Mouse (Mus musculus): ENCODE measurements at regions not wholly inside any gene's neighbourhood (a gene's known extent, or its start where the extent isn't known, plus 50 kb on each side); places are given as distances from the start of the nearest gene placed in this dataset.

- Histone ChIP-seq H3K36me3 (ENCODE audit: control insufficient read depth, insufficient read depth, low read length) (no peaks in the 10 kb centered on the region), H3K27ac (ENCODE audit: low read depth, low read length) (no peak overlapping the region), H3K27me3 (ENCODE audit: control insufficient read depth, insufficient read depth, low read length) (no peaks in the 10 kb centered on the region; the same call in 1 of the 2 replicates), H3K9ac (ENCODE audit: low read depth, low read length) (no peak overlapping the region), H3K4me2 (replicated peaks; ENCODE audit: low read depth, low read length) (no peak overlapping the region), H3K4me3 (ENCODE audit: low read depth, low read length) (no peak overlapping the region), H3K9me3 (ENCODE audit: control insufficient read depth, low read length) (no peaks in the 10 kb centered on the region), H3K4me1 (replicated peaks; ENCODE audit: control insufficient read depth, insufficient read depth, low read length) (no peaks in the 10 kb centered on the region)
- 55% methylated on average over 5 of the region's 5 CpGs for WGBS
- no peak for ATAC-seq (ENCODE audit: low FRiP score)
- no peak for DNase-seq (ENCODE audit: low spot score)
Observed at GRCm38 (mm10) chr4:99348674-99349073, 53.0 kb downstream of the Gm12689 start.

- WGBS: 54% methylated on average over 8 of the region's 8 CpGs
- no peak overlapping the region for H3K4me2 ChIP-seq (replicated peaks; ENCODE audit: low read depth, low read length)
- no peaks in the 10 kb centered on the region for H3K4me1 ChIP-seq (replicated peaks; ENCODE audit: control insufficient read depth, insufficient read depth, low read length)
- H3K36me3 ChIP-seq (ENCODE audit: control insufficient read depth, insufficient read depth, low read length): no peaks in the 10 kb centered on the region
- no peak overlapping the region for H3K27ac ChIP-seq (ENCODE audit: low read depth, low read length)
- no peaks in the 10 kb centered on the region for H3K27me3 ChIP-seq (ENCODE audit: control insufficient read depth, insufficient read depth, low read length)
- H3K9me3 ChIP-seq (ENCODE audit: control insufficient read depth, low read length): no peaks in the 10 kb centered on the region
- H3K4me3 ChIP-seq (ENCODE audit: low read depth, low read length): no peak overlapping the region
- ATAC-seq (ENCODE audit: low FRiP score) (0 out of 2 replicates have a peak, but pooled peaks have one; percentile 10), DNase-seq (ENCODE audit: low spot score) (no peak)
- H3K9ac ChIP-seq (ENCODE audit: low read depth, low read length): no peak overlapping the region
Observed at GRCm38 (mm10) chr4:99353122-99353774, 57.5 kb downstream of the Gm12689 start.

- DNase-seq (ENCODE audit: low spot score) (no peak), ATAC-seq (ENCODE audit: low FRiP score) (0 out of 2 replicates have a peak, but pooled peaks have one; percentile 4)
Observed at GRCm38 (mm10) chr4:99354241-99354640, 58.5 kb downstream of the Gm12689 start.

GRCm38 (mm10) chr4:99354835-99355234 lies 59.1 kb downstream of the Gm12689 start:
- Histone ChIP-seq H3K9ac (ENCODE audit: low read depth, low read length) (no peak overlapping the region), H3K4me2 (replicated peaks; ENCODE audit: low read depth, low read length) (no peak overlapping the region), H3K27me3 (ENCODE audit: control insufficient read depth, insufficient read depth, low read length) (no peaks in the 10 kb centered on the region), H3K4me1 (replicated peaks; ENCODE audit: control insufficient read depth, insufficient read depth, low read length) (no peaks in the 10 kb centered on the region), H3K27ac (ENCODE audit: low read depth, low read length) (no peak overlapping the region), H3K36me3 (ENCODE audit: control insufficient read depth, insufficient read depth, low read length) (no peaks in the 10 kb centered on the region), H3K9me3 (ENCODE audit: control insufficient read depth, low read length) (no peaks in the 10 kb centered on the region), H3K4me3 (ENCODE audit: low read depth, low read length) (no peak overlapping the region)
- WGBS: 52% methylated on average over 9 of the region's 9 CpGs
- DNase-seq (ENCODE audit: low spot score) (no peak), ATAC-seq (ENCODE audit: low FRiP score) (no peak)

More at GRCm38 (mm10) chr4:99354241-99354640, 58.5 kb downstream of the Gm12689 start:
- Histone ChIP-seq H3K4me1 (replicated peaks; ENCODE audit: control insufficient read depth, insufficient read depth, low read length) (no peaks in the 10 kb centered on the region), H3K4me2 (replicated peaks; ENCODE audit: low read depth, low read length) (no peak overlapping the region), H3K9me3 (ENCODE audit: control insufficient read depth, low read length) (no peaks in the 10 kb centered on the region), H3K4me3 (ENCODE audit: low read depth, low read length) (no peak overlapping the region), H3K36me3 (ENCODE audit: control insufficient read depth, insufficient read depth, low read length) (no peaks in the 10 kb centered on the region), H3K27ac (ENCODE audit: low read depth, low read length) (no peak overlapping the region), H3K9ac (ENCODE audit: low read depth, low read length) (no peak overlapping the region), H3K27me3 (ENCODE audit: control insufficient read depth, insufficient read depth, low read length) (no peaks in the 10 kb centered on the region)
- WGBS: 61% methylated on average over 14 of the region's 17 CpGs

- WGBS: 92% methylated on average over 9 of the region's 9 CpGs
- ATAC-seq (ENCODE audit: low FRiP score): no peak
Observed at GRCm38 (mm10) chr4:99368036-99368435, 72.3 kb downstream of the Gm12689 start.

GRCm38 (mm10) chr4:99371162-99371561 lies 75.5 kb downstream of the Gm12689 start:
- H3K36me3 ChIP-seq (ENCODE audit: control insufficient read depth, insufficient read depth, low read length): no peaks in the 10 kb centered on the region
- no peaks in the 10 kb centered on the region for H3K27me3 ChIP-seq (ENCODE audit: control insufficient read depth, insufficient read depth, low read length)
- no peak overlapping the region for H3K4me2 ChIP-seq (replicated peaks; ENCODE audit: low read depth, low read length)
- no peak overlapping the region for H3K4me3 ChIP-seq (ENCODE audit: low read depth, low read length)
- ATAC-seq (ENCODE audit: low FRiP score) (no peak), DNase-seq (ENCODE audit: low spot score) (no peak)
- H3K9ac ChIP-seq (ENCODE audit: low read depth, low read length): no peak overlapping the region
- no peaks in the 10 kb centered on the region for H3K4me1 ChIP-seq (replicated peaks; ENCODE audit: control insufficient read depth, insufficient read depth, low read length)
- H3K9me3 ChIP-seq (ENCODE audit: control insufficient read depth, low read length): no peaks in the 10 kb centered on the region
- no peak overlapping the region for H3K27ac ChIP-seq (ENCODE audit: low read depth, low read length)
- 90% methylated on average over 5 of the region's 5 CpGs for WGBS

More at GRCm38 (mm10) chr4:99368036-99368435, 72.3 kb downstream of the Gm12689 start:
- H3K9ac ChIP-seq (ENCODE audit: low read depth, low read length): no peak overlapping the region
- H3K36me3 ChIP-seq (ENCODE audit: control insufficient read depth, insufficient read depth, low read length): no peaks in the 10 kb centered on the region
- no peak overlapping the region for H3K4me3 ChIP-seq (ENCODE audit: low read depth, low read length)
- no peaks in the 10 kb centered on the region for H3K4me1 ChIP-seq (replicated peaks; ENCODE audit: control insufficient read depth, insufficient read depth, low read length)
- H3K4me2 ChIP-seq (replicated peaks; ENCODE audit: low read depth, low read length): no peak overlapping the region
- H3K27ac ChIP-seq (ENCODE audit: low read depth, low read length): no peak overlapping the region
- no peaks in the 10 kb centered on the region for H3K27me3 ChIP-seq (ENCODE audit: control insufficient read depth, insufficient read depth, low read length)
- no peak for DNase-seq (ENCODE audit: low spot score)
- H3K9me3 ChIP-seq (ENCODE audit: control insufficient read depth, low read length): no peaks in the 10 kb centered on the region

GRCm38 (mm10) chr4:99376171-99376570 lies 80.5 kb downstream of the Gm12689 start:
- 21% methylated on average over 1 of the region's 1 CpGs for WGBS
- Histone ChIP-seq H3K9me3 (ENCODE audit: control insufficient read depth, low read length) (no peaks in the 10 kb centered on the region), H3K4me3 (ENCODE audit: low read depth, low read length) (no peak overlapping the region), H3K27me3 (ENCODE audit: control insufficient read depth, insufficient read depth, low read length) (peaks cover 9% of the 10 kb centered on the region), H3K9ac (ENCODE audit: low read depth, low read length) (no peak overlapping the region), H3K4me2 (replicated peaks; ENCODE audit: low read depth, low read length) (no peak overlapping the region), H3K4me1 (replicated peaks; ENCODE audit: control insufficient read depth, insufficient read depth, low read length) (peaks cover 2% of the 10 kb centered on the region; the same call in 1 of the 2 replicates), H3K27ac (ENCODE audit: low read depth, low read length) (no peak overlapping the region), H3K36me3 (ENCODE audit: control insufficient read depth, insufficient read depth, low read length) (no peaks in the 10 kb centered on the region)
- DNase-seq (ENCODE audit: low spot score) (no peak), ATAC-seq (ENCODE audit: low FRiP score) (no peak)

- H3K36me3 ChIP-seq (ENCODE audit: control insufficient read depth, insufficient read depth, low read length): no peaks in the 10 kb centered on the region
- no peak overlapping the region for H3K9ac ChIP-seq (ENCODE audit: low read depth, low read length)
- no peak overlapping the region for H3K27ac ChIP-seq (ENCODE audit: low read depth, low read length)
- peaks cover 10% of the 10 kb centered on the region for H3K27me3 ChIP-seq (ENCODE audit: control insufficient read depth, insufficient read depth, low read length)
- WGBS: 15% methylated on average over 9 of the region's 9 CpGs
- H3K4me2 ChIP-seq (replicated peaks; ENCODE audit: low read depth, low read length): no peak overlapping the region
- ATAC-seq (ENCODE audit: low FRiP score) (peak; percentile 24; the same call in 1 of the 2 replicates), DNase-seq (ENCODE audit: low spot score) (no peak)
- H3K4me3 ChIP-seq (ENCODE audit: low read depth, low read length): no peak overlapping the region
- H3K9me3 ChIP-seq (ENCODE audit: control insufficient read depth, low read length): no peaks in the 10 kb centered on the region
- peaks cover 2% of the 10 kb centered on the region; the same call in 1 of the 2 replicates for H3K4me1 ChIP-seq (replicated peaks; ENCODE audit: control insufficient read depth, insufficient read depth, low read length)
Observed at GRCm38 (mm10) chr4:99376911-99377310, 81.2 kb downstream of the Gm12689 start.

- Histone ChIP-seq H3K4me1 (replicated peaks; ENCODE audit: control insufficient read depth, insufficient read depth, low read length) (peaks cover 2% of the 10 kb centered on the region; the same call in 1 of the 2 replicates), H3K27me3 (ENCODE audit: control insufficient read depth, insufficient read depth, low read length) (peaks cover 11% of the 10 kb centered on the region), H3K4me2 (replicated peaks; ENCODE audit: low read depth, low read length) (no peak overlapping the region), H3K9me3 (ENCODE audit: control insufficient read depth, low read length) (no peaks in the 10 kb centered on the region), H3K36me3 (ENCODE audit: control insufficient read depth, insufficient read depth, low read length) (no peaks in the 10 kb centered on the region), H3K27ac (ENCODE audit: low read depth, low read length) (no peak overlapping the region), H3K9ac (ENCODE audit: low read depth, low read length) (no peak overlapping the region), H3K4me3 (ENCODE audit: low read depth, low read length) (no peak overlapping the region)
- no peak for DNase-seq (ENCODE audit: low spot score)
- no peak for ATAC-seq (ENCODE audit: low FRiP score)
- WGBS: 88% methylated on average over 4 of the region's 4 CpGs
Observed at GRCm38 (mm10) chr4:99379983-99380382, 84.3 kb downstream of the Gm12689 start.

Measured in hindbrain, embryonic 11.5 days (tissue).